Mouse (Mus musculus): ENCODE data around the gene Zfp454.

Zfp454 gene

GRCm38 (mm10) chr11:50887390-50888128 is at the start of gene Zfp454:
Gene Zfp454, minus strand, starts transcription at chr11:50887651.
- ChIA-PET POLR2A (interaction anchor here (0.6 to 4.6 kb wide), 11 partner anchors 10 to 697 kb away, joined by 3 to 28 read pairs (median 5); partner anchors contain the start of genes Zfp2 (in 3 of the 4), Grm6 (in 1 of the 4) and Phykpl (in 1 of the 4)), CTCF (interaction anchor here in 2 of 4 experiments (0.6 to 2.2 kb wide), 4 partner anchors 28 to 652 kb away, joined by 3 to 10 read pairs (median 4); partner anchors contain the start of genes Zfp2 (in 1 of the 2) and Zfp354a (in 1 of the 2))

DNA sequence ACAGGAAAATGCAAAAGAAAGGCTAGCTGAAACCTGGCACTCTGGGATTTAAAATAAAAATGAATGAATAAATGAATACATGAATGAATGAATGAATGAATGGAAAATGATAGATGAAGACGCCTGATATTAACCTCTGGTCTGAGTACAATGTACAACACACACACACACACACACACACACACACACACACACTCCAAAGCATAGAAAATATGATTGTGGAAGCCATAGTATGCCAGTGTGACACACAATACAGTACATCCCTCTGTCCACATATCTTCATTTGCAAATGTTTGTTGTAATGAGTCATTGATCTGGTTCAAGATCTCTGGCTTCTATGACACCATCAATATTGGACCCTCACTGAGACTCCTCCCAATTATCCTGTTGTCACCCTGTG is 44.6 kb upstream of the Zfp454 start:
- ChIA-PET CTCF (interaction anchor here (0.6 to 2.8 kb wide), 6 partner anchors 8 to 175 kb away, joined by 3 to 15 read pairs (median 4); partner anchors contain the start of gene Zfp2 (in 1 of the 4)), POLR2A (interaction anchor here (0.7 to 4.1 kb wide), 12 partner anchors 7 to 758 kb away, joined by 3 to 48 read pairs (median 4); partner anchors contain the start of genes Zfp2 (in 4 of the 4), Hnrnpab (in 1 of the 4) and Mrnip (in 1 of the 4))

DNA sequence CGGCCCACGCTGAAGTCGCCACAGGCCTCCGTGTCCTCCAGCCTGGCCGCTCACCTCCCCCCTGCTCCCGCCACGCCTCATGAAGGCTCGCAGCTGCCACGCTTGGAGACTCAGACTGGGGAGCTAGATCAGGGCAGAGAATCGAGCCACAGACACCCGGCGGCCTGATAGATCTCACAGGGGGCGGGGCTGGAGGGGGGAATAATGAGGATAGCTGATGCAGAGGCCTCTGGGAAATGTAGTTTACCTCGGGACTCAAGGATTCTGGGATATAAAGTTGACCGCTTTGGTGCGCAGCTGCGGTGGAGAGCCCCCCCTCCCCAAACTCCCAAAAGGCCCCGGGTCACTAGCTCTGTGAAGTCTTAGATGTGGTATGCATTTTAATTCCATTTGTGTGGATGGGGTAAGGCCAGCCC is 44.0 kb upstream of the Zfp454 start, which contains the start of gene Zfp354b:
TSS of gene Zfp354b (minus strand) at position 183 of the 416 bp plus-strand sequence.
- POLR2A ChIA-PET, result interaction anchor here (0.6 to 4.1 kb wide), 11 partner anchors 8 to 757 kb away, joined by 3 to 48 read pairs (median 4); partner anchors contain the start of genes Zfp2 (in 4 of the 4), Hnrnpab (in 1 of the 4), Mrnip (in 1 of the 4) and Phykpl (in 1 of the 4)
- CTCF ChIA-PET, result interaction anchor here (0.6 to 2.8 kb wide), 6 partner anchors 8 to 174 kb away, joined by 3 to 15 read pairs (median 4); partner anchors contain the start of gene Zfp2 (in 1 of the 4)

DNA sequence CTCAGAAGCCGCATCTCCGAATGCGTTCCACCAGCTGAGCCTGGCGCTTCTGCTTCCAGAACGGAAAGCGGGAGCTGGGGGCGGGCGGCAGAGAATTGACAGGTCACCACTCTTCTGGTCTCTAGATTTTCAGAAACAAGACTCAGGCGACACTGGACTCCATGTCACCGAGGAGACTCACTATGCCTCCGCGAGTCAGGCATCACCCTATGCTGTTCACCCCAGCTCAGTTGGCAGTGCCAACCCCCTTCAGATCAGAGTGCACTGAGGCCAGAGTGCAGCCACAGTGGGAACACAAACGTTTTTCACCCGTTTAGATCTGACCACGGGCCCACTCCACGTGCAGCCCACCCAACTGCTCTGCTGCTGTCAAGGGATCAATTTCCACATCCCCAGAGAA is 43.6 kb upstream of the Zfp454 start:
- ChIA-PET POLR2A (interaction anchor here (0.6 to 4.1 kb wide), 12 partner anchors 8 to 756 kb away, joined by 3 to 48 read pairs (median 4); partner anchors contain the start of genes Zfp2 (in 4 of the 4), BC049762 (in 1 of the 4), Hnrnpab (in 1 of the 4) and Mrnip (in 1 of the 4)), CTCF (interaction anchor here in 2 of 4 experiments (1.5 to 2.8 kb wide), 3 partner anchors 9 to 15 kb away, joined by 4 to 15 read pairs (median 11); partner anchors contain the start of gene Zfp2 (in 1 of the 2))

DNA sequence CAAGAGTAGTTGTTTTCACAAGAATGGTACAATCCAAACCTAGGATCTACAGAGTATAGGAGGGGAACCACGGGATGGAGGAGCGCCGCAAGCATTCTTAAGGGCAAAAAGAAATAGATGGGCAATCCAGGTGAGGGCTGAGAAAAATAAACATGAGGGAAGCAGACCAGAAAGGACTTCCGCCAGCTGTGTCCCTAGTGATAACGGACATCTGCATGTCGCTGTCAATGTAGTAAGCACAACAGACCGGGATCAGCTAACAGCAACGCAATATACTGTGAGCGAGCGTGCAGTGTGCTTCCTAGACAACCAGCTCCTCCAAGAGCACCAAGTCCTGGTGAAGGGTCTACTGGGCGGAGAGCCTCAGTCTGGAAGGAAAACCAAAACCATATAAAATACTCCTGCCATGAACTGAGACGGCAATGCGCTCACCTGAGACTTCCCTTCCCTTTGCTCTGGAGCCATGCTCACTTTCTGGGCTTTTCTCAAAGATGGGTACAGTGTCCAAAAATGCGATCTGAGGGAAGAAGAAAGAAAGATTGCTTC is 43.1 kb upstream of the Zfp454 start:
- CTCF ChIA-PET, result interaction anchor here in 3 of 4 experiments (0.6 to 2.8 kb wide), 5 partner anchors 9 to 161 kb away, joined by 3 to 15 read pairs (median 4); partner anchors contain the start of gene Zfp2 (in 1 of the 3)
- POLR2A ChIA-PET, result interaction anchor here in 3 of 4 experiments (0.9 to 4.1 kb wide), 10 partner anchors 9 to 676 kb away, joined by 3 to 48 read pairs (median 5); partner anchors contain the start of genes Zfp2 (in 2 of the 3), BC049762 (in 1 of the 3) and Hnrnpab (in 1 of the 3)

DNA sequence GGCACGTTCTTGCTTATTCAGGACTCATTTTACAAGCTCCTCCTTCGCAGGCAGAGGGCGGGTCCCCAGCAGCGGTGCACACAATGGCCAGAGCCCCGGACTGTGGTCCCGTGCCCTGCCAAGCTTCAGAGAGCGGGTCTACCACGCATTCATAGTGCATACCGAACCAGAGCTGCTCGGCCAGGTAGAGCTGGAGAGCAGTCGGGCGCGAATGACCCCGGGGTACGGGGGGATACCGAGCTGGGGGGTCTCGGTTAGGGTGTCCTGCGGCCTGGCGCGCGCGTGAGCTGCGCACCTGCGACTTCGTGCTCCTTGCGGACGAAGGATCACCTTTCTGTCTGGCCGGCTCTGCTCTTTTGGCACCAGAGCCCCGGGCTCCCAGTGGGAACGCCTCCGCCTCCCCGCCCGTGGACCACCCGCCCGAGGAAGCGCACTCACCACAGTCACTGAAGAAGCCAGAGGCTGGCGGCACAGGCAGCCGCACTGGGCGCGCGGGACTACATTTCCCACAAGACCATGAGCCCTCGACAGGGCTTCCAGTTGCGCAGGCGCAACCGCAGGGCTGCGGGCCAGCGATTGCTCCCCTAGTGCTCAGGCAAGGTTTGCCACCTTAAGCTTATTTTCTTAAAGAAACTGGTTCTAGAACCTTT is 28.3 kb upstream of the Zfp454 start, which contains the start of gene Zfp2:
TSS of gene Zfp2 (minus strand) at position 495 of the 650 bp plus-strand sequence.
- POLR2A ChIA-PET, result interaction anchor here (0.5 to 3.9 kb wide), 67 partner anchors 8 to 1481 kb away, joined by 3 to 48 read pairs (median 4); partner anchors contain the start of genes Zfp354b (in 4 of the 4), Phykpl (in 3 of the 4), Zfp454 (in 3 of the 4) and 9530068E07Rik (in 1 of the 4)
- CTCF ChIA-PET, result interaction anchor here (0.5 to 2.1 kb wide), 22 partner anchors 10 to 624 kb away, joined by 3 to 16 read pairs (median 4); partner anchors contain the start of genes Grm6 (in 1 of the 4), Zfp354b (in 1 of the 4), Zfp454 (in 1 of the 4) and Zfp879 (in 1 of the 4)

DNA sequence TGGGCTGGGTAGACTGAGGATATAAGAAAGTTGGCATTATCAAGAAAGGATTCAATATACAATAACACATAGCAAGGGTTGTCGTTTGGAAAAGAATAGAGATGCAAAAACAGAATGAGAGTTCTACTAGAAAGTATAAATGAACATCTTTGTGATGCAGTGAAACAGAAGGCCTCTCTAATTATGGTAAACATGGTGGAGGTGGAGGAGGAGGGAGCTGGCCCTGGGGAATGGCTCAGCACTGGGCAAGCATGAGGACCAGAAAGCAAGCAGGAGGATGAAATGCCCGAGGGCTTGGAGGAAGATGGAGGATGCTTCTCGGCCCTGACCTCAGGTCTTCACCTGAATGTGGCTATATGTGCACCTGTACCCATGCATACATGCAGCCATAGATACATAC is 27.0 kb upstream of the Zfp454 start:
- POLR2A ChIA-PET, result interaction anchor here in 2 of 4 experiments (0.7 to 2.2 kb wide), 5 partner anchors 12 to 485 kb away, joined by 3 to 13 read pairs (median 4); partner anchors contain the start of gene Zfp454 (in 1 of the 2)
- CTCF ChIA-PET, result no interaction called here

GRCm38 (mm10) chr11:50913301-50913700 is 25.9 kb upstream of the Zfp454 start:
- ChIA-PET POLR2A (interaction anchor here in 2 of 4 experiments (0.8 to 1.1 kb wide), 3 partner anchors 16 to 491 kb away, joined by 3 read pairs; no protein-coding TSS in a partner anchor), CTCF (interaction anchor here (0.6 to 1.0 kb wide), 5 partner anchors 20 to 151 kb away, joined by 3 to 11 read pairs (median 3); no protein-coding TSS in a partner anchor)

DNA sequence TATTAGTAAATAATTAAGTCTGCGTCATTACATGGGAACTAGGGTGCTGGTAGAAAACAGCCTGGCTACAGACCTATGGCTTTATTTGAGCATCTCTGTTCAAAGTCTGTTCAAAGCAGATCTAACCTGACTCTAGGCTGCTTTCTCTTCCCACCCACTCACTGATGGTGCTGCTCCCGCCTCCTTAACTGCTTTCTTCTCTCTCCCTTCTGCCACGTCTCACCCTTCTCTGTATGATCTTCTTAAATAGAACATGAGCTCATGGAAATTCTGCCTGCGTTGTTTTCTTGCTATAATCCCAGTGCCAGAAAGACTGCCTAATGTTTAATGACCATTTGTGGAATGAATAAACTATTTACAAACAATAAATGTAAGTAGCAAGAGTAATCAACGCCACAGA is 20.7 kb upstream of the Zfp454 start:
- ChIA-PET CTCF (no interaction called here), POLR2A (interaction anchor here in 2 of 4 experiments (0.6 to 3.1 kb wide), 2 partner anchors 9 to 810 kb away, joined by 3 to 14 read pairs; partner anchors contain the start of gene Zfp2 (in 1 of the 2))

GRCm38 (mm10) chr11:50897359-50897758 is 9.9 kb upstream of the Zfp454 start:
- CTCF ChIA-PET, result no interaction called here

GRCm38 (mm10) chr11:50892441-50892840 is 5.0 kb upstream of the Zfp454 start:
- CTCF ChIA-PET, result no interaction called here
- POLR2A ChIA-PET, result interaction anchor here in 3 of 4 experiments (0.6 to 1.5 kb wide), 4 partner anchors 23 to 94 kb away, joined by 3 to 4 read pairs (median 3); partner anchors contain the start of gene Zfp2 (in 1 of the 3)

More at GRCm38 (mm10) chr11:50897359-50897758, 9.9 kb upstream of the Zfp454 start:
- POLR2A ChIA-PET, result interaction anchor here in 3 of 4 experiments (0.6 to 1.4 kb wide), 8 partner anchors 10 to 20 kb away, joined by 3 to 6 read pairs (median 3); partner anchors contain the start of genes Zfp2 (in 2 of the 3) and Zfp454 (in 1 of the 3)

DNA sequence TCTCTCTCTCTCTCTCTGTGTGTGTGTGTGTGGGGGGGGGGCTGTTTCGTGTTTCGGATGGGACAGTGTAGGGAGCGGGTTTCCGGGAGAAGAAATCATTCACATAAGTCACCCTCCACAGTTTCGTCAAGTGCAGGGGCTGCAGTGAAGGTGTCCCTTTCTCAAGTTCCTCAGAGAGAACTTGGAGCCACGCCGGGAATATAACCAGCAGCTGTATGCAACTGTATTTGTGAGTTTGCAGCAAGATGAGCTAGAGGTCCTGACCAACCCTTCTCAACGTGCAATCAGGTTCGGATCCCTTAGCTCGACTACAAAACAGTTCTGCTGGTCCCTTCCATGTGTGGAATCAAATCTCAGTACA is 538 bp downstream of the Zfp454 start:
- CTCF ChIA-PET, result interaction anchor here (0.6 to 2.2 kb wide), 9 partner anchors 12 to 1266 kb away, joined by 3 to 10 read pairs (median 3); partner anchors contain the start of gene Zfp2 (in 1 of the 4)
- POLR2A ChIA-PET, result interaction anchor here (0.5 to 4.6 kb wide), 22 partner anchors 8 to 896 kb away, joined by 3 to 28 read pairs (median 3); partner anchors contain the start of genes Zfp2 (in 3 of the 4), Grm6 (in 1 of the 4) and Phykpl (in 1 of the 4)

- ChIA-PET CTCF (interaction anchor here (0.6 to 2.2 kb wide), 12 partner anchors 12 to 1265 kb away, joined by 3 to 10 read pairs (median 3); partner anchors contain the start of gene Zfp2 (in 1 of the 4)), POLR2A (interaction anchor here (0.5 to 4.6 kb wide), 19 partner anchors 9 to 895 kb away, joined by 3 to 28 read pairs (median 3); partner anchors contain the start of genes Zfp2 (in 3 of the 4), Grm6 (in 1 of the 4) and Phykpl (in 1 of the 4))
Measured at GRCm38 (mm10) chr11:50886231-50886932, 1.1 kb downstream of the Zfp454 start.

GRCm38 (mm10) chr11:50883756-50884155 is 3.7 kb downstream of the Zfp454 start:
- CTCF ChIA-PET, result no interaction called here

DNA sequence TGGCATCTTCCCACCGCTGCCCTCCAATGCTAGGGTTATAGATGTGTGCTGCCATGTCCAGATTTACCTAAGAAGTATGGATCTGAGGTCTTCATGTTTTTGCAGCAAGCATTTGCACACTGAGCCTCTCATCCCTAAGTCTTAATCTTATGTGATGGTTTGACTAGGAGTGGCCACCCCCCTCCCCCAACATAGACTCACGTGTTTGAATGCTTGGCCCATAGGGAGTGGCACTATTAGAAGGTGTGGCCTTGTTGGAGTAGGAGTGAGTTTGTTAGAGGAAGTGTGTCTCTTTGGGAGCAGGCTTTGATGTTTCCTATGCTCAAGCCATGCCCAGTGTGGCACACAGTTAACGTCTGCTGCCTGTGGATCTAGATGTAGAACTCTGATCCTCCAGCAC is 8.8 kb downstream of the Zfp454 start:
- ChIA-PET POLR2A (interaction anchor here in 2 of 4 experiments (1.7 to 1.8 kb wide), 2 partner anchors 26 to 39 kb away, joined by 5 read pairs; no protein-coding TSS in a partner anchor), CTCF (no interaction called here)

More at GRCm38 (mm10) chr11:50883756-50884155, 3.7 kb downstream of the Zfp454 start:
- POLR2A ChIA-PET, result interaction anchor here in 3 of 4 experiments (0.6 to 1.8 kb wide), 5 partner anchors 32 to 655 kb away, joined by 3 to 4 read pairs (median 4); partner anchors contain the start of gene Zfp2 (in 2 of the 3)

Measured in embryonic stem cell, embryonic (primary cell).